Mouse (Mus musculus) limb, embryonic 14.5 days (tissue): ENCODE results near the gene Abhd12. TPM values are rescaled to one million over a fixed set of nuclear protein-coding genes. Genes with fewer than 3 reads are reported as not detected.

Experiments used
- ATAC-seq: fragments of 200-750 bp; cut with Nextera tagmentation; 2 replicates; pipeline ENCODE4 v1.8.0; 2017; ENCODE audit warnings: low read depth, moderate number of reproducible peaks, moderate TSS enrichment; ENCODE audit not compliant: low FRiP score
- DNase-seq: peaks from one replicate; pipeline ENCODE4 v3.0.0-alpha.2; 2015; ENCODE audit warnings: low spot score
- H3K27ac ChIP-seq: fragments of 300-500 bp; sonication (generic); replicated peaks from 2 replicates; pipeline ENCODE4 v1.5.1; 2014; ENCODE audit warnings: low read depth, mild to moderate bottlenecking, low read length, moderate library complexity, mixed read lengths
- H3K27me3 ChIP-seq: fragments of 300-500 bp; sonication (generic); 2 replicates; pipeline ENCODE4 v1.6.1; 2014; ENCODE audit warnings: low read length, mixed read lengths; ENCODE audit not compliant: control insufficient read depth, insufficient read depth
- H3K36me3 ChIP-seq: fragments of 300-500 bp; sonication (generic); 2 replicates; pipeline ENCODE4 v1.6.1; 2014; ENCODE audit warnings: mild to moderate bottlenecking, low read length, moderate library complexity, mixed read lengths; ENCODE audit not compliant: control insufficient read depth, insufficient read depth
- H3K4me1 ChIP-seq: fragments of 300-500 bp; sonication (generic); 2 replicates; pipeline ENCODE4 v1.6.1; 2014; ENCODE audit warnings: antibody characterized with exemption, low read length, mixed read lengths; ENCODE audit not compliant: control insufficient read depth, insufficient read depth
- H3K4me2 ChIP-seq: fragments of 300-500 bp; sonication (generic); replicated peaks from 2 replicates; pipeline ENCODE4 v1.6.1; 2014; ENCODE audit warnings: low read depth, mild to moderate bottlenecking, low read length, moderate library complexity; ENCODE audit not compliant: severe bottlenecking
- H3K4me3 ChIP-seq: fragments of 300-500 bp; sonication (generic); replicated peaks from 2 replicates; pipeline ENCODE4 v1.5.1; 2014; ENCODE audit warnings: low read length
- H3K9ac ChIP-seq: fragments of 300-500 bp; sonication (generic); 2 replicates; pipeline ENCODE4 v1.6.1; 2014; ENCODE audit warnings: mild to moderate bottlenecking, low read depth, low read length, moderate library complexity; ENCODE audit not compliant: severe bottlenecking
- H3K9me3 ChIP-seq: fragments of 300-500 bp; sonication (generic); 2 replicates; pipeline ENCODE4 v1.6.1; 2016; ENCODE audit warnings: low read length; ENCODE audit not compliant: control insufficient read depth
- POLR2A ChIP-seq: fragments of 200-500 bp; IDR thresholded peaks from 2 replicates; pipeline ENCODE4 v1.8.0; 2012; ENCODE audit warnings: inconsistent platforms, mild to moderate bottlenecking, moderate library complexity, borderline replicate concordance; ENCODE audit not compliant: insufficient read depth, insufficient read length; ENCODE audit errors: extremely low read depth
- WGBS: fragments of 180-500 bp; shearing (Covaris S2); extraction: QIAGEN DNeasy Blood & Tissue Kit; methylation state at CpG from one replicate; pipeline ENCODE4 v1.1.7; 2014; 5-methylcytosine and 5-hydroxymethylcytosine counted together
- polyA plus RNA-seq, 2 experiments: library from polyadenylated mRNA; depleted of rRNA in 1 of 2; stranded (reverse) in 1 of 2; unstranded in 1 of 2; fragments of >200 nt; fragmentation: Nextera tagmentation in 1 of 2; extraction: Ambion mirVana in 1 of 2; gene quantifications; 2 replicates each; pipeline versions ENCODE4 v1.2.1 to v1.2.3; 2012 to 2014

Gene Abhd12
- polyA plus RNA-seq, 2 experiments: 56.5 to 67.1 TPM

DNA sequence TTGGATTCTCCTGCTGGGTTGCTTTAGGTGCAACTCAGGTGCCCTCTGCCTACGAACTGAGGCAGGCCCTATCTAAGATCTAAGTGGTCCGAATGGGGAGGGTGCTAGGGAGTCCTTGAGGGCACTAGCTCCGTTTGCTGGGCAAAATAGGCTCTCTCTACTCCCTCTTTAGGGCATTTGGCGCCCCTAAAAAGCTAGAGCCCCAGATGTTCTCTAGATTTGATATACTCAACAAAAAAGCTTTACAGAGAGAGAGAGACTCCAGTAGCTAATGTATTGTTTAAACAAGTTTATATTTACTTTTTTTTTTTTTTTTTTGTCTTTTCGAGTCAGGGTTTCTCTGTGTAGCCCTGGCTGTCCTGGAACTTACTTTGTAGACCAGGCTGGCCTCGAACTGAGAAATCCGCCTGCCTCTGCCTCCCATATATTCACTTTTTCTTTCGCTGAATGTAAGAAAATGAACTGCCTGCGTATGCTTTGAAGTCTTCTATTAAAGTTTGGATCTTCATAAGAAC is 452 bp upstream of the Abhd12 start, which contains the start of gene Gins1:
Gene Gins1 (plus strand): TSS at position 465 of the 515 bp plus-strand sequence.
- H3K27me3 ChIP-seq: no peaks in the 10 kb centered on the region
- 39% methylated on average over 9 of the region's 9 CpGs for WGBS
- no peaks in the 10 kb centered on the region for H3K9me3 ChIP-seq
- peak within 1 kb of the TSS; percentile 88 for H3K4me3 ChIP-seq
- peak within 1 kb of the TSS; percentile 93 for H3K4me2 ChIP-seq
- peak; percentile 24 for ATAC-seq
- H3K4me1 ChIP-seq: peaks cover 6% of the 10 kb centered on the region
- H3K9ac ChIP-seq: peak within 1 kb of the TSS; percentile 83
- H3K36me3 ChIP-seq: no peaks in the 10 kb centered on the region
- DNase-seq: no peak
- no peak for TF ChIP-seq POLR2A
- H3K27ac ChIP-seq: peak within 1 kb of the TSS; percentile 77

DNA sequence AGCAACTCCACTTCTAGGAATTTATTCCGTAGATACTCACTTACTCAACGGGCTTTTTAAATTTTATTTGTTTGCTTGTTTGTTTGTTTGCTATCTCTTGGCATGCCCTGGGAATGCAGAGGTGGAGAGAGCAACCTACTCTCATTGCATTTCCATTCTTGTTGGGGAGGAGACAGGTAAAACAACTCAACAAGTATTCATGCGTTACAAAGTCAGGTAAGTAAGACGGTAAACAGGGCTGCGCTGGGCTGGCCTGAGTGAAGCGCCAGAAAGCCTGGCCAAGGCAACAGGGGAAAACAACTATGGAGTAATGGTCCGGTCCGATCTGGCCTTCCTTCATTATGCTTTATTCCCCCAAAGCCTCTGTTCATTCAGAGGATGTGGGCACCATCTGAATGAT is 2.2 kb downstream of the Abhd12 start:
- Histone ChIP-seq H3K27me3 (no peaks in the 10 kb centered on the region), H3K4me2 (no peak overlapping the region), H3K36me3 (no peaks in the 10 kb centered on the region), H3K4me1 (peaks cover 6% of the 10 kb centered on the region), H3K27ac (no peak overlapping the region), H3K9me3 (no peaks in the 10 kb centered on the region), H3K9ac (no peak overlapping the region), H3K4me3 (no peak overlapping the region)
- DNase-seq: no peak
- 86% methylated on average over 8 of the region's 8 CpGs for WGBS
- TF ChIP-seq POLR2A: no peak
- no peak for ATAC-seq

DNA sequence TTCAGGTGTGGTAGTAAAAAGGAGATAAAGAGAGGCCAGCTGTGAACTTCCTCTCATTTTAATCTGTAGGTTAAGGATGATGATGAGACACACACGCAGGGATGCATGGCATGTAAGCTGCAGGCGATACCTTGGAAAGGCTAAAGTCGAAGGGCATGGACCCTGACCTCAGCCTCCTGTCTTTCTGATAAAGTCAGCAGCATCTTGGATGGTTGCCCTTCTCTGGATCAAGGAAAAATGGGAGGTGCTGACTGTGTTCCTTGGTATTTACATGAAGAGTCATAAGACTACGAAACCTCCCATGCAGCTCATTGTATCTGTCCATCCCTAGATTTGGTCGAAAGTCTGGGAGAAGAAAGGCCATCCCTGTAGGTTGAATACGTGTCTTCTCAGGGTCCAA is 4.2 kb downstream of the Abhd12 start:
- no peak overlapping the region for H3K4me2 ChIP-seq
- H3K9ac ChIP-seq: no peak overlapping the region
- 92% methylated on average over 6 of the region's 6 CpGs for WGBS
- H3K9me3 ChIP-seq: no peaks in the 10 kb centered on the region
- H3K4me3 ChIP-seq: no peak overlapping the region
- no peak for DNase-seq
- no peak for TF ChIP-seq POLR2A
- peaks cover 6% of the 10 kb centered on the region for H3K4me1 ChIP-seq
- no peak for ATAC-seq
- no peaks in the 10 kb centered on the region for H3K36me3 ChIP-seq
- no peaks in the 10 kb centered on the region for H3K27me3 ChIP-seq
- no peak overlapping the region for H3K27ac ChIP-seq

DNA sequence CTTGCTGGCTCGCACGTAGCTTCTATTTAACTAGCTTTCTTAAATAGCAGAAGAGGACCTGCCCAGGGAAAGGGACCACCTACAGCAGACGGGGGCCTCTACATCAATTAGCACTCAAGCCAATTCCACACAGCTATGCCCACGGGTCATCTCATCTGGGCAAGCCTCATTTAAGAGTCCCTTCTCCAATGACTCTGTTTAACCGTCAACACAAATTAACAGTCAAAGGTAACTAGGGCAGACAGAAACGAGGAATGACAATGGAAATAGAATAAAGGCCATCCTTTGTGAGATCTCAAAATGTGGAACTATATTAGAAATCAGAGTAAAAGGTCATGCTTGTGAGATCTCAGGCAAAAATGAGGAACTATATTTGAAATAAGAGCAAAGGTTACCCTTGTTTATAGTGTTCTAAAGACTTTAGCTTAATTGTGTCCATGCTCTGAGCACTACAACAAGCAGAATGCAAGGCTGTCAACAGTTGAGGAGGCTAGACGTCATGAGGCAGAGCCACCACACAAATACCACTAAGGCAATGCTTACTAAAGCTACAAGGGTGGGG is 8.8 kb downstream of the Abhd12 start:
- WGBS: 77% methylated on average over 7 of the region's 7 CpGs
- Histone ChIP-seq H3K4me3 (no peak overlapping the region), H3K4me1 (no peaks in the 10 kb centered on the region), H3K27me3 (no peaks in the 10 kb centered on the region), H3K4me2 (no peak overlapping the region), H3K36me3 (no peaks in the 10 kb centered on the region), H3K27ac (no peak overlapping the region), H3K9ac (no peak overlapping the region), H3K9me3 (no peaks in the 10 kb centered on the region)
- TF ChIP-seq POLR2A: no peak
- no peak for DNase-seq
- no peak for ATAC-seq

DNA sequence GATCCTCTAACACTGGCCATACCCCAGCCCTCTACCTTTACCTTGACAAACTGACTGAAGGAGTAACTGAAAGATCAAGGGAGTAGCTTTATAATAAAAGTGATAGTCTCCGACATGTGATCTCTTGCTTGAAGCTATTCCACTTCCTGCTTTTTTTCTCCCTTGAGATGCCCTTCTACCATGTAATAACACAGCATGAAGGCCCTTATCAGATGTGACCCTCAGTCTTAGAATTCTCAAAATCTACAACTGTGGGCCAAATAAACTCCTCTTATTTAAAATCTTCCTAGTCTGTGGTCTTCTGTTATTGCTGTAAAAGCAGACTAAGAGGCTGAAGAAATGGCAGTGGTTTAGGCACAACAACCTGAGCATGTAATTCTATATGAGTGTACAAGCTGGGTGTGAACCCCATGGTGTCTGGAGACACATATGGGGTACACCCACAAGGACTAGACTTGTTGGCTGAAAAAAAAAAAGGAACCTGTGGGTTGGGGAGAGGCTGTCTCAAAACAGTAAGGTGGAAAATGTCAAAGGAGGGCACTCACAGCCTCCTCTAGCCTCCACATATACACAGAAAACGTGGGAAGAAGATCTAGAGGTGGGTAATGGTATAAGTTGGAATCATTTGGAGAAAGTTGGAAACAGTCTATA is 9.8 kb downstream of the Abhd12 start:
- Histone ChIP-seq H3K4me2 (no peak overlapping the region), H3K27ac (no peak overlapping the region), H3K27me3 (no peaks in the 10 kb centered on the region), H3K9me3 (no peaks in the 10 kb centered on the region), H3K36me3 (no peaks in the 10 kb centered on the region), H3K4me1 (no peaks in the 10 kb centered on the region), H3K9ac (no peak overlapping the region), H3K4me3 (no peak overlapping the region)
- DNase-seq (no peak), ATAC-seq (no peak)
- WGBS: 85% methylated on average over 2 of the region's 2 CpGs
- no peak for TF ChIP-seq POLR2A
